Mouse (Mus musculus) intestine, embryonic 16.5 days (tissue): ENCODE results near the gene Slc16a9. TPM values are rescaled to one million over a fixed set of nuclear protein-coding genes. Genes with fewer than 3 reads are reported as not detected.
"Not testable (repeated sequence)": the region's sequence is repeated elsewhere in the genome, so short reads cannot be mapped to it uniquely, and the experiment has no call there.

ENCODE experiments used
- ATAC-seq: fragments of 200-750 bp; cut with Nextera tagmentation; 2 replicates; pipeline ENCODE4 v1.8.0; 2017; ENCODE audit warnings: moderate TSS enrichment, moderate library complexity
- H3K27ac ChIP-seq: fragments of 300-500 bp; sonication (generic); 2 replicates; pipeline ENCODE4 v1.5.1; 2014; ENCODE audit warnings: mild to moderate bottlenecking, low read length
- H3K27me3 ChIP-seq: fragments of 300-500 bp; sonication (generic); replicated peaks from 2 replicates; pipeline ENCODE4 v1.6.1; 2014; ENCODE audit warnings: low read length, control low read depth, mixed read lengths; ENCODE audit not compliant: control insufficient read depth, insufficient read depth
- H3K36me3 ChIP-seq: fragments of 300-500 bp; sonication (generic); 2 replicates; pipeline ENCODE4 v1.6.1; 2014; ENCODE audit warnings: low read length, control low read depth; ENCODE audit not compliant: control insufficient read depth, insufficient read depth
- H3K4me1 ChIP-seq: fragments of 300-500 bp; sonication (generic); 2 replicates; pipeline ENCODE4 v1.6.1; 2014; ENCODE audit warnings: low read length, control low read depth, mixed read lengths; ENCODE audit not compliant: control insufficient read depth, insufficient read depth
- H3K4me2 ChIP-seq: fragments of 300-500 bp; sonication (generic); 2 replicates; pipeline ENCODE4 v1.6.1; 2014; ENCODE audit warnings: low read depth, low read length, control low read depth
- H3K4me3 ChIP-seq: fragments of 300-500 bp; sonication (generic); 2 replicates; pipeline ENCODE4 v1.5.1; 2014; ENCODE audit warnings: mild to moderate bottlenecking, low read length
- H3K9ac ChIP-seq: fragments of 300-500 bp; sonication (generic); 2 replicates; pipeline ENCODE4 v1.6.1; 2014; ENCODE audit warnings: low read depth, low read length
- H3K9me3 ChIP-seq: fragments of 300-500 bp; sonication (generic); 2 replicates; pipeline ENCODE4 v1.6.1; 2016; ENCODE audit warnings: low read length, control low read depth; ENCODE audit not compliant: control insufficient read depth
- WGBS: fragments of 180-500 bp; shearing (Covaris S2); extraction: QIAGEN DNeasy Blood & Tissue Kit; methylation state at CpG from one replicate; pipeline ENCODE4 v1.1.7; 2014; 5-methylcytosine and 5-hydroxymethylcytosine counted together
- polyA plus RNA-seq: library from polyadenylated mRNA; unstranded; fragments of >200 nt; fragmentation: Nextera tagmentation; extraction: Ambion mirVana; gene quantifications from 2 replicates; pipeline ENCODE4 v1.2.1, GENCODE M21; 2015

Slc16a9 gene
- polyA plus RNA-seq, 1 experiment from 2014 or later, result 0.50 TPM

DNA sequence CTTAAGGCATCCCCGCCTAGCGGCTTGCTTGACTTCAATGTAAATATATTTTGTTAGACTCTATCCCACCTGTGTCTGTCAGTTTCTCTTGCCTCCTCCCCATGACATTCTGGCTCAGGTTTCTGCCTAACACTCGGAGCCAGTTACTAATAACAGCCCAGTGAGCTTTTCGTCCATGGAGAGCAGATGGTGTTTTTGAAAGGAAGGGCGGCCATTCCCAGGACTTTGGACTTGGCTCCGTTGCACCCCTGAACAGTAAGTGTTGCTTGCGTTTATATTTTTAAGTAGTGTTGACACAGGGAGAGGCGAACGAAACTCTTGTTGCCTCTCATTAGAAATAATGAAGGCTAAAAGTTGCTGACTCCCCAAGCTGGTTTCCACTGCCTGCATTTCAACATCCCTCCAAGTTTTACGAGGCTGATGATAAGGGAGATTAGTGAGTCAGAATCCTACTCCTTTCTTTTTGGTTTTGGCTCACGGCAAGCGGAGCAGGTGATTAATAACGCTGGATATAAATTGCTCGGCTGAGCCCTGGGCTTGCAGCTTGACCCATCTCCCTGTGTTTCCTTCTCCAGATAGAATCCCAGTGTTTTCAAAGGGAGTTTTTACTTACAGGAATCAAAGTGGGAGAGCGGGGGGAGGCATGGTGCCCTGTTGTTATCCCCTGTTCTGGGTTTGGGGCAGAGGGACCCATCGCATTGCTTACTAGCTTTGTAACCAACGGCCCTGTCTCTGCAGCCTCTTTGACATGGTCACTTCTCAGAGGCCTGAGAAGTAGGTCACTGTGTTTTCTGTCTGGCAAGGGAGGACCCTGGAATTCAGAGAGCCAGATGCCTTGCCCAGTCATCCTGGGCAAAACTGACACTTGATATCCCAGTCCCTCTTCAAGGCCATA lies 40.1 kb upstream of the Slc16a9 start, which contains the start of gene Mrln:
TSS of gene Mrln (plus strand) at position 160 of the 895 bp plus-strand sequence.
- H3K27ac ChIP-seq, result no peak within 1 kb of the TSS
- 29% methylated on average over 17 of the region's 17 CpGs for WGBS
- H3K27me3 ChIP-seq, result no peaks in the 10 kb centered on the region
- no peak within 1 kb of the TSS for H3K4me3 ChIP-seq
- ATAC-seq, result peak; percentile 78
- H3K9me3 ChIP-seq, result no peaks in the 10 kb centered on the region
- no peak within 1 kb of the TSS for H3K9ac ChIP-seq
- peak within 1 kb of the TSS; percentile 20 for H3K4me2 ChIP-seq
- no peaks in the 10 kb centered on the region for H3K36me3 ChIP-seq
- H3K4me1 ChIP-seq, result peaks cover 6% of the 10 kb centered on the region; the same call in 1 of the 2 replicates

DNA sequence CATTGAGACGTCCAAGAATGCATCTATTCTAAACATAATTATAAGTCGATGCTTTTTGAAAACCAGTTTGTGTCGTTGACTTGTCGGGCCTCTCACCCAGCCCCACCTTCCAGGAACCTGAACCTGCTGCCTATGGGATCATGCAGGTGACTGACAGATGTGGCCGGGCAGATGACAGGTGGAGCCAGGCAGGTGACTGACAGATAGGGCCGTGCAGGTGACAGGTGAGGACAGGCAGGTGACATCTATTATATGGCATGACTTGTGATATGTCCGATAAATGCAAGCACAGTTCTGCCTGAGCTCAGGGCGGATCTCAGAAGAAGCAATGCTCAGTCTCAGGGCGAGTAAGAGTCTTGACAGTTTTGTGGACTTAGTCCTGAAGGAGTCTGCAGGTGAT lies 33.6 kb upstream of the Slc16a9 start:
- H3K27me3 ChIP-seq, result no peaks in the 10 kb centered on the region
- no peaks in the 10 kb centered on the region for H3K36me3 ChIP-seq
- no peaks in the 10 kb centered on the region for H3K9me3 ChIP-seq
- H3K27ac ChIP-seq, result no peak overlapping the region
- WGBS, result 72% methylated on average over 9 of the region's 9 CpGs
- H3K4me2 ChIP-seq, result no peak overlapping the region
- no peaks in the 10 kb centered on the region for H3K4me1 ChIP-seq
- H3K9ac ChIP-seq, result no peak overlapping the region
- no peak overlapping the region for H3K4me3 ChIP-seq
- peak; percentile 78 for ATAC-seq

DNA sequence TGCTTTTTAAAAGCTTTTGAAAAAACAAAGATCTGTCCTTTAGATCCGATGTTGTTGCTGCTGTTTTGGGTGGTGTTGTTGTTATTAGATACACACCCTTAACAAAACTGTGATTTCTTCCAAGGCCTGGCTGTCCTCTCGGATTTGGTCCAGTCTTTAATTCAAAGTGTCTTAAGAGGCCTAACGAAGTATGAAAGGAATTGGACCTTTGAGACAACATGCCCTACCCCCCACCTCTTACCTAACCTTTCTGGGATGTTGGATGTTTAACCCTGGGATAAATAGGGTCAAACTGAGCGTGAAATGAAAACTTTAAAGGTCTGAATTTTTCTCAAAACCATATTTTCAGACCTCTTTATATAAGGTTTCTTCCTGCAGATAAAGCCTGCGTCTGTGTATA lies 23.9 kb upstream of the Slc16a9 start:
- Histone ChIP-seq H3K4me1 (no peaks in the 10 kb centered on the region), H3K4me3 (no peak overlapping the region), H3K27me3 (no peaks in the 10 kb centered on the region), H3K27ac (no peak overlapping the region), H3K9me3 (no peaks in the 10 kb centered on the region), H3K9ac (no peak overlapping the region), H3K36me3 (no peaks in the 10 kb centered on the region), H3K4me2 (no peak overlapping the region)
- 83% methylated on average over 5 of the region's 5 CpGs for WGBS
- no peak for ATAC-seq

DNA sequence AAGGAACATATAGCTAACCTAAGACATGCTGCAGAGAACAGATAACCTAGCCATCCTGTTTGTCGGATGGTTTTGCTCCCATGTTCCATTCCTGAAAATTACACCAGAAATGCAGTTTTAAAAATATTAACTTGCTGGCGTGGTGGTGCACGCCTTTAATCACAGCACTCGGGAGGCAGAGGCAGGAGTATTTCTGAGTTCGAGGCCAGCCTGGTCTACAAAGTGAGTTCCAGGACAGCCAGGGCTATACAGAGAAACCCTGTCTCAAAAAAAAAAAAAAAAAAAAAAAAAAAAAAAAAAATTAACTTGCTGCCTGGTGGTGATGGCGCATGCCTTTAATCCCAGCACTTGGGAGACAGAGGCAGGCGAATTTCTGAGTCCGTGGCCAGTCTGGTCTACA lies 22.7 kb upstream of the Slc16a9 start:
- not testable (repeated sequence) for H3K4me1 ChIP-seq, H3K4me2 ChIP-seq, H3K9ac ChIP-seq, ATAC-seq, H3K36me3 ChIP-seq, H3K9me3 ChIP-seq, H3K4me3 ChIP-seq, H3K27ac ChIP-seq, H3K27me3 ChIP-seq
- 95% methylated on average over 8 of the region's 8 CpGs for WGBS

DNA sequence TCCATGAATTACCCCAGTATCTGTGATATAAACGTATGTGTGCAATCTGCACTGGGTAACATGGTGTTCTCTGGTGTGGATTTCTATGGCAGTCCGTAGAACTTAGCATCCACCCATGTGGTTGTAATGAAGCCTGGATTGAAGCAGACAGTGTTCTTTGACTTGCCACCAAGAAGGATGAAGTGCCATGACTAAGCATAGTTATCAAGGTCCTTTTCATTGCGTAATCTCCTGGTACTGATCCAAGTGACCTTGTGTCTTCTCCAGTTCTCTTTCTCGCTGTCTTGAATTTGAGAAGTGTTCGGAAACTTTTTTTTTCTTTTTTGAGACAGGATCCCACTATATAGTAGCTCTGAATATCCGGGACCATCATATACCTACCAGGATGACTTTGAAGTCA lies 20.3 kb upstream of the Slc16a9 start:
- 87% methylated on average over 6 of the region's 6 CpGs for WGBS

DNA sequence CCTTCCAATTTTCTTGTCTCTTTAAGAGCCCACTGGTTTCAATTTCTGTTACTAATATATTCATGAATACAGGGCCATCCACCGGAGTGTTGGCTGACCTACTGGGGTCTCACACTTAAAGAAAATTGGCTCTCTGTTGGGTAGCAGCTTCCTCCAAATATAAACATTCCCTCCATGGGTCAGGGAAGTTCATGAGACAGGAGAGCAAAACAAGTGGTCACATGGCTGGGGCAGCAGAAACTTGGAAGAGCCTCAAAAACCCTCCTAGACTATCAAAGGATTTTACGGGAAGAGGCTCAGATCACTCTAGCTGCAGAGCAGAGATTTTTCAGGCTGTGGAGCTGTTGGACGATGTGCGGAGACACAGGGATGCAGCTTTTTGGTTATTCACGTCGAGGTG lies 19.1 kb upstream of the Slc16a9 start:
- Histone ChIP-seq H3K9me3 (no peaks in the 10 kb centered on the region), H3K4me2 (no peak overlapping the region), H3K9ac (no peak overlapping the region), H3K27ac (no peak overlapping the region), H3K27me3 (no peaks in the 10 kb centered on the region), H3K36me3 (no peaks in the 10 kb centered on the region), H3K4me3 (no peak overlapping the region), H3K4me1 (no peaks in the 10 kb centered on the region)
- ATAC-seq, result no peak
- WGBS, result 59% methylated on average over 6 of the region's 6 CpGs

More for the DNA sequence above, 20.3 kb upstream of the Slc16a9 start:
- no peaks in the 10 kb centered on the region for H3K9me3 ChIP-seq
- no peaks in the 10 kb centered on the region for H3K36me3 ChIP-seq
- no peak overlapping the region for H3K4me2 ChIP-seq
- ATAC-seq, result no peak
- H3K27ac ChIP-seq, result no peak overlapping the region
- H3K4me1 ChIP-seq, result no peaks in the 10 kb centered on the region
- no peak overlapping the region for H3K4me3 ChIP-seq
- no peaks in the 10 kb centered on the region for H3K27me3 ChIP-seq
- H3K9ac ChIP-seq, result no peak overlapping the region

DNA sequence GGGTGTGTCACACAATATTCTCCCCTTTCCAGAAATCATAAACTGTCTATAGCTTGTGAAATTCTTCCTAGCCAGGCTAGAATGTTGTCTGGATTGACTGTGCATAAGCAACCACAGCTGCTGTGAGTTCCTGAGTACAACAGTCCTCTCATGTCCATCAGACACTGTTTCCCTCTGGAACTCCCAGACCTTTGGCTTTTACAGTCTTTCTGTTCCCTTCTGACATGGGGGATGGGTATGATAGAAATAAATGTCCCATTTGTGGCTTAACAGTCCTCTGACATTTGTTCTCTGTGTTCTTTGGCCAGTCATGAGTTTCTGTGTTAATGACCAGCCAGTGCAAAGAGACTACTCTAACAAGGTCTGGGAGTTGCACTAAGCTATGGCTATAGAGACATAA lies 18.3 kb upstream of the Slc16a9 start:
- no peak overlapping the region for H3K4me2 ChIP-seq
- no peak overlapping the region for H3K9ac ChIP-seq
- no peaks in the 10 kb centered on the region for H3K9me3 ChIP-seq
- H3K4me3 ChIP-seq, result no peak overlapping the region
- H3K27ac ChIP-seq, result no peak overlapping the region
- ATAC-seq, result no peak
- H3K4me1 ChIP-seq, result no peaks in the 10 kb centered on the region
- H3K27me3 ChIP-seq, result no peaks in the 10 kb centered on the region
- no peaks in the 10 kb centered on the region for H3K36me3 ChIP-seq

DNA sequence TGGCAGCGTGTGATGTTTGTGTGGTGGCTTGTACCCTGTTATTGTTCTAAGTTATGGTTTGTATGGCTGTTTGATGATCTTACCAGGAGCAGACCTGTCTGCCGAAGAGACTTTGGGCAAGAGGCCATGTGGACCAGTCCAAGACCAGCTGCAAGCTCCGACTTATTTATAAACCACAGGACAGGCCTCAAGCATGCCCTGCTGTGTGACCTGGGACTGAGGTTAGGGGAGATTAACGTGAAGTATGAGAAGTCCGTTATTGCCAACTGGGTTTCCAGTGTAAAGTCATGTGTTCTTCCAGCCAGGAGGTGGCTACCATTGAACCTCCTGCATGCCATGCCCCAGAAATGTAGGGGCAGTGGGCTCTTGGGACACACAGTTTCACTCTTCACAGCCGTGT lies 14.5 kb upstream of the Slc16a9 start:
- Histone ChIP-seq H3K9ac (no peak overlapping the region), H3K9me3 (no peaks in the 10 kb centered on the region), H3K4me1 (no peaks in the 10 kb centered on the region), H3K36me3 (no peaks in the 10 kb centered on the region), H3K27ac (no peak overlapping the region), H3K4me3 (no peak overlapping the region), H3K27me3 (no peaks in the 10 kb centered on the region), H3K4me2 (no peak overlapping the region)
- 74% methylated on average over 6 of the region's 6 CpGs for WGBS
- ATAC-seq, result no peak

DNA sequence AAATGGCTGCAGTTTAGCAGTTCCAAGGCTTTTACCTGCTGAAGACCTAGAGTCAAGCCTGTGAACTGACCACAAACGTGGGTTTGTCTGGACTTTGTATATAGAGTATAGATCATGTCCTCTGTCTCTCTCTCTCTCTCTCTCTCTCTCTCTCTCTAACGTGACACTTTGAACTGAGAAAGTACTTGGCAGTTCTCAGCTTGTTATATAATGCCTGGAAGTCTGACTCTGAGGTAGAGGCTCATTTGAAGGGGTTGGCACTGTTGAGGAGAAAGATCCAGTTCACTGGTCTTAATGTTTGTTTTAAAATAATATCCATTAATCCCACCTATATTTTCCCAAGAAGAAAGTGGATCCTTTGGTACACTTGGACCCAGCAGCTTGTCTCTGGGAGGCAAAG lies 7.0 kb upstream of the Slc16a9 start:
- Histone ChIP-seq H3K36me3 (no peaks in the 10 kb centered on the region), H3K9me3 (no peaks in the 10 kb centered on the region), H3K27ac (no peak overlapping the region), H3K9ac (no peak overlapping the region), H3K4me2 (no peak overlapping the region), H3K4me3 (no peak overlapping the region), H3K27me3 (no peaks in the 10 kb centered on the region), H3K4me1 (no peaks in the 10 kb centered on the region)
- 58% methylated on average over 2 of the region's 2 CpGs for WGBS
- ATAC-seq, result no peak
